Comparison of ENCODE assay signal across 8 mouse cellular contexts in the genomic region with DNA sequence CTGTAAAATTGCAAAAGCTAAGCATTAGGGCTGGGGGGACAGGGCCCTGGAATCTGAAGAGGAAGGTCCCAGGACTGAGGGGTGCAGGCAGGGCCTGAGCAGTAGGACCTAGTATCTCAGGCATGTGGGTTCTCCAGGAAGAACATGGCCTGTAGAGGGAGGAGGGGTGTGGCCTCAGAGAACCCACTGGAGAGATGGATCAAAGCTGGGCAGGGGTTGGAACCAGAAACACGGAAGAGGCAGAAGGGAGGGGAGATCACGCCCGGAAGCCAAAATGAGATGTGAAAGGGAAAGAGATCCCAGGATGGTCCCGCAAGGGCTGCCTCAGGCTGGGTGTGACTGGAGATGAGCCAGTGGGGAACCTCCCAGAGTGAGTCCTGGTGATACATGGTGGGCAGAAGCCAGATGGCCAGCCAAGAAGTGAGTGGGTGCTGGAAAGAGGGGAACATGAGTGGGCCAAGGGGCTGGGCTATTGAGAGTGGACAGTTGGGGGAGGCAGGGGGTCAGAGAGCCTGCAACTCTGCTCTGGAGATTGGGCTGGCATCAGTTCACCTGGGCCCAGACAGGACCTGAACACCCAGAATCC.
A peak's percentile ranks its signal among the peaks of the same experiment; 100 is the strongest.
DNase-seq lines count a peak whose midpoint lies in the region; ATAC-seq lines count a peak whose summit lies in the region.

No protein-coding gene starts in this region.

- 63% methylated on average over 4 of the region's 4 CpGs for WGBS in neural tube, embryonic 13.5 days
- 44% methylated on average over 4 of the region's 4 CpGs for WGBS in neural tube, embryonic 15.5 days
- 66% methylated on average over 4 of the region's 4 CpGs for WGBS in stomach, embryonic 14.5 days

- peak; percentile 16 for DNase-seq in adrenal gland, postnatal 14 days
- DNase-seq in adrenal gland, adult 18-20 months (ENCODE audit: low spot score in 2 of 2) = no peak
- DNase-seq in left cerebral cortex, postnatal 25 days (ENCODE audit: low spot score in 2 of 2) = peak; percentile 43 to 69
- no peak for DNase-seq in layer of hippocampus, adult 11-12 months (ENCODE audit: low spot score)
- no peak for DNase-seq in embryo, embryonic 9.5 days (ENCODE audit: extremely low spot score)

- H3K9me3 ChIP-seq in neural tube, embryonic 13.5 days = no peaks in the 10 kb centered on the region
- no peaks in the 10 kb centered on the region for H3K9me3 ChIP-seq in neural tube, embryonic 15.5 days (replicated peaks)
- no peaks in the 10 kb centered on the region for H3K9me3 ChIP-seq in stomach, embryonic 14.5 days (ENCODE audit: control insufficient read depth, low read depth, low read length)

- H3K27me3 ChIP-seq in neural tube, embryonic 13.5 days = no peaks in the 10 kb centered on the region
- H3K27me3 ChIP-seq in neural tube, embryonic 15.5 days (replicated peaks) = no peaks in the 10 kb centered on the region
- H3K27me3 ChIP-seq in stomach, embryonic 14.5 days (ENCODE audit: control insufficient read depth, insufficient read depth, low read length) = no peaks in the 10 kb centered on the region

- no peaks in the 10 kb centered on the region for H3K36me3 ChIP-seq in neural tube, embryonic 13.5 days
- no peaks in the 10 kb centered on the region for H3K36me3 ChIP-seq in neural tube, embryonic 15.5 days
- no peaks in the 10 kb centered on the region for H3K36me3 ChIP-seq in stomach, embryonic 14.5 days (ENCODE audit: control insufficient read depth, insufficient read depth, low read length)

- peaks cover 56% of the 10 kb centered on the region for H3K4me1 ChIP-seq in neural tube, embryonic 13.5 days (replicated peaks)
- peaks cover 43% of the 10 kb centered on the region for H3K4me1 ChIP-seq in neural tube, embryonic 15.5 days
- H3K4me1 ChIP-seq in stomach, embryonic 14.5 days (ENCODE audit: control insufficient read depth, insufficient read depth, low read length) = peaks cover 42% of the 10 kb centered on the region

- intact Hi-C loops in left cerebral cortex, postnatal 25 days (cut with DNase I) = no loop called here

- no peak overlapping the region; the same call in 1 of the 2 replicates for H3K9ac ChIP-seq in neural tube, embryonic 13.5 days
- H3K9ac ChIP-seq in neural tube, embryonic 15.5 days (replicated peaks) = no peak overlapping the region
- no peak overlapping the region for H3K9ac ChIP-seq in stomach, embryonic 14.5 days (replicated peaks; ENCODE audit: low read depth, low read length)

- no peak overlapping the region for H3K4me3 ChIP-seq in neural tube, embryonic 13.5 days
- no peak overlapping the region for H3K4me3 ChIP-seq in neural tube, embryonic 15.5 days (replicated peaks)
- no peak overlapping the region for H3K4me3 ChIP-seq in stomach, embryonic 14.5 days (ENCODE audit: low read depth, low read length)

- H3K27ac ChIP-seq in neural tube, embryonic 13.5 days (replicated peaks) = 0 out of 2 replicates have a peak overlapping the region, but pooled peaks have one; percentile 46
- H3K27ac ChIP-seq in neural tube, embryonic 15.5 days (replicated peaks) = no peak overlapping the region
- H3K27ac ChIP-seq in stomach, embryonic 14.5 days (ENCODE audit: low read length) = peak overlapping the region; percentile 3; the same call in 1 of the 2 replicates

- ATAC-seq in neural tube, embryonic 13.5 days (ENCODE audit: low read depth) = no peak
- ATAC-seq in neural tube, embryonic 15.5 days (ENCODE audit: low FRiP score) = no peak
- ATAC-seq in stomach, embryonic 14.5 days (ENCODE audit: insufficient number of reproducible peaks, insufficient read depth, low FRiP score, low read depth) = no peak

- no peak overlapping the region for H3K4me2 ChIP-seq in neural tube, embryonic 13.5 days
- no peak overlapping the region for H3K4me2 ChIP-seq in neural tube, embryonic 15.5 days
- no peak overlapping the region for H3K4me2 ChIP-seq in stomach, embryonic 14.5 days (replicated peaks; ENCODE audit: low read depth, low read length)

Comparison
In these comparisons a context has a peak if more than half of its experiments do, and no peak if none do; other contexts are left out.
1. DNase-seq: peak in adrenal gland, postnatal 14 days (single experiment) and left cerebral cortex, postnatal 25 days (2 of 2); none in adrenal gland, adult 18-20 months (0 of 2), layer of hippocampus, adult 11-12 months (single experiment) and embryo, embryonic 9.5 days (single experiment).